Mouse (Mus musculus): ENCODE measurements at regions not wholly inside any gene's neighbourhood (a gene's known extent, or its start where the extent isn't known, plus 50 kb on each side); places are given as distances from the start of the nearest gene placed in this dataset.

DNA sequence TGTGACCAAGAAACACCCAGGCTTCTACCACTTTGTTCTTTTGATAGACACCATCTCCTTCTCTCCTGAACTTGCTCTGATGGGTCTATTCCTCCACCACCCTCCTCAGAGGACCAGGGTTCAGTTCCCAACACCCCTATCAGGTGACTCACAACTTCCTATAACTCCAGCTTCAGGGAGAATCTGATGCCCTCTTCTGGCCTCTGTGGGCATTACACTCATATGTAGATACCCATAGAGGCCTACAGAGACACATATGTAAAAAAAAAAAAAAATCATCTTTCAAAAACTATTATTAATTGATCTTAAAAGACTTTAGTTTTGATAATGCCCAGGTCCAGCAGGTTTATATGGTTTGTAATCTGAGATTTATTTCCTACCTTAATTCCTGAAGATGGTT lies 505.9 kb upstream of the Tmem132c start:
- no peak for DNase-seq

DNA sequence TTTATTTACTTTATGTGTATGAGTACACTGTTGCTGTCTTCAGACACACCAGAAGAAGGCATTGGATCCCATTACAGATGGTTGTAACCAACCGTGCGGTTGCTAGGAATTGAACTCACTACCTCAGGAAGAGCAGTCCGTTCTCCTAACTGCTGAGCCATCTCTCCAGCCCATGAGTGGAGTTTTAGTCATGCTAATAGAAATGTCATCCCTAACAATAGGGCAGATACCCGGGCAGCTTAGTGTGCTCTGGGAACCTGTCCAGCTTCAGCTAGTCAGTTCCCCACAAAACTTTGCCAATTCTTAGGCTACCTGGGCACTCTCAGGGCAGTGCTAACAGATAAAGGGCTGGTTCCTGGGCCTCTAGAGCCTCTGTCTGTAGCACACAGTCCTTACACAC lies 503.9 kb upstream of the Tmem132c start:
- no peak for DNase-seq

DNA sequence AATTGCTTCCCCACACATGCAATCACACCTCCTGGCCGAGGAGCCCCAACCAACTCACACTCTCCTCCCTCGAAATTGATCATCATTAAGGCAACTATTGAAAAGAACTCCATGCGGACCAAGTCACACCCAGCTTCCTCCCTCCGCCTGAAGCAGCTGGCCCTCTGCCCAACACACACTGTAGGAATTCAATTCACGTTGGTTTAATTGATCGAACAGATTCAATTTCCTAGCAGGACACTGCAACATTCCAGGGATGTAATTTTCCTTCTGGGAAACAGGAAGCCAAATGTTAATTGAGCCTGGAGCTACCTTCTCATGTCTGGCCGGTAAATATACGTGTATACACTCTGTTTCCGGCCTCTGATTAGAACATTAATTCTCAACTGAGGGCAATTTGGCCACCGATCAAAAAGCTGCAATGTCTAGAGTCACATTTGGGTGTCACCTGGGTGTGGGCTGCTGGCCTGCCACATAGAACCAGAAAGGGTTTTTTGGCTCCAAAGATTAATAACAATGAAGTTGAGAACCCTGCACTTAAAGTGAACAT lies 500.7 kb upstream of the Tmem132c start:
- no peak for DNase-seq

DNA sequence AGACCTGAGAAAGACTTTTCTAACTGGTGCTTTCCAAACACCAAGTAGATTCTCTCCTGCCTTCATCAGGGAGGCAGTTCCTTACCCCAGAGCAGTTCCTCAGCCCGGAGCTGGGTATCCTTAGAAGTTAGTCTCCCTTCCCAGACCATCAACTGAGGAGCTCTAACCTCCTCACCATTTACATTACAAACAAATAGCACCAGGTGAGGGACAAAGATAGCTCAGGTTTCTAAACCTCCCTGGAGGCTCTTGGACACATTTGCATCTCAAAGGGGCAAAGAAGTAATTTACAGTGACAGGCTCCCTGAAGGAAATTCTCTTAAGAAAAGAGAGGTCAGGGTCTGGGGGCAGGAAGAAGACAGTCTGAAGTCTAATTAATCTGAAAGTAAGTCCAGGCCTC lies 486.5 kb upstream of the Tmem132c start:
- no peak for DNase-seq

DNA sequence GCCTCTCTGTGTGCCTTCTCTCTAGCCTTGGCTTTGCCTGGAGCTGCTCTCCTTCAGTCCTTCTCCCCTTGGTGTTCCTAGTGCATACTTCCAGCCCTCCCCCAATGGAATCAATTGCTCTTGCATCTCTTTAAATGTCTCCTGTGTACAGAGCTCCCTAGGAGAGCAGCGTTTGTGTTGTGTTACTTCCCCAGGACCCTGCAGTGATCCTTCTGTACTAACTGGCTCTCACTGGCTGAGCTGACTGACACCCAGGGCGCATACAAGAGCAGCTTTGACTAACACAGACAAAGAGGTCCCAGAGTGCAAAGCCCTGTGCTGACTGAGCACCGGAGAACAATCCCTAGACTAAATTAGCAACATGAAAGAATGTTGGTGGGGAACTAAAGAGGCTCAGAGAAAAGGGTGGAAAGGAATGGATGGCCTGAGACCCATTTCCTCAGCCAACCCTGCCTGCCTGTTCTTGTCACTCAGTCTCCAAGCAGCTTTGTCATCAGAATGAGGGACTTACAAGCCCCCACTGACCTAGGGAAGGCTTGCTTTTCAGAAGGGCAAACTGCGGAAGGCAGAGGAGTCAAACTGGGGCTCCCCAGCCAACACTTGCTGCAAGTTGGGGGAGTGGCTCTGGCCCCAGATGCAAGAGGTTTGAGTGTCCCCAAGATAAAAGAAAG lies 476.4 kb upstream of the Tmem132c start:
- no peak for DNase-seq

DNA sequence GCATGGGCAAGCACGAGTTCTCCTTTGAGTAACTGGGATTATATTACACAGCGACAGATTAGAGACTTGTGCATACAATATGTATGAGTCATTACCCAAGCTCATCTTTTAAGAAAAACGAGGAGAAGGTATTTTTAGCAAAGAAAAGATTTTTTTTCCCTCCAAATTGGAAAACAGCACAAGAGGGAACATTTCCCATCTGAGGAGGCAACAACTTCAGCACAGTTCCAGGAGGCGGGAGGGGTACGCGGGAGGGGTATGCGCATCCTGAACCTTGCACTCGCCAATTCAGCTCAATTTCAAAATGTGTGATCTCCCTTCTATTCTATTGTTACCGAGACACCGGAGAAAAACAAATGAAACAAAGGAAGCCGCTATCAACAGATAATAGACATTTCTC lies 472.6 kb upstream of the Tmem132c start:
- no peak for DNase-seq

DNA sequence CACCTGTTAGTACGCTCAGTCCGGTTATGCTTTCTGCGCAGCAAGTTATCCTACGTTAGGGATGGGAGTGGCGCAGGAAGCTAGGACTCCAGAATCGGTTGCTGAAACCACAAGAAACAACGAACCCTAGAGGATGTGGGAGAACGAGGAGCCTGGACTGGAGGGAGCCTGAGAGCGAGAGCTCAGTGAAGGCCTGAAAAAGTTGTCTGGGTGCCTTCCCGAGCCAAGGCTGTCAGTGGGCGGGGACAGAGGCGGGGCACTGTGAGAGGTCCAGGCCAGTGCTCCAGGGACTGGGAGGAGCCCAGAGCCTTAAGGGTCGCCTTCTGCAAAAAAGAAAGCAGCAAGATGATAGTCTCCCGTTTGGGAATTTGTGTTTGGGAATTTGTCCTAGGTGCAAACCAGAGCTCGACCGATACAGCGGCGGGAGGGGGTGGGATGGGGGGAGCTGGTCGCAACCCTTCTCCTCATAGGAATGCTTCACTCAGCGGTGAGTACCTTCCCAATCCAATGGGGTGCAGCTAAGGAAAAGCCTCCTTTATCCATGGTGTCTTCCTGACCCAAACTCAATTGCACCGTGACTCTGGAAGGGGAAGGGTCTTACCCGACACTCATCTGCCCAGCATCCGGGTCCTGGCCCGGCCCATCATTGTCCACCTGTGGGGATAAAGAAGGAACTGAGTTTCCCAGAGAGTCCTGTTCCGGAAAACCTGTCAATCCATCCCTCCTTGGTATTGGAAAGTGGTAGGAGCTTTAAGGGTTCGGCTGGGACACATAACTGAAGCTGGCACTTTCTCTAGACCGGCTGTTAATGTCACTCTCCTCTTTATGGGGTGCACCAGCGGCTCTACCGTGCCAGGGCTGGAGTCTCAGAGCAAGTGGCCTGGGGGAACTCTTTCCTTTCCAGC lies 453.6 kb upstream of the Tmem132c start:
- peak; percentile 22 for DNase-seq

DNA sequence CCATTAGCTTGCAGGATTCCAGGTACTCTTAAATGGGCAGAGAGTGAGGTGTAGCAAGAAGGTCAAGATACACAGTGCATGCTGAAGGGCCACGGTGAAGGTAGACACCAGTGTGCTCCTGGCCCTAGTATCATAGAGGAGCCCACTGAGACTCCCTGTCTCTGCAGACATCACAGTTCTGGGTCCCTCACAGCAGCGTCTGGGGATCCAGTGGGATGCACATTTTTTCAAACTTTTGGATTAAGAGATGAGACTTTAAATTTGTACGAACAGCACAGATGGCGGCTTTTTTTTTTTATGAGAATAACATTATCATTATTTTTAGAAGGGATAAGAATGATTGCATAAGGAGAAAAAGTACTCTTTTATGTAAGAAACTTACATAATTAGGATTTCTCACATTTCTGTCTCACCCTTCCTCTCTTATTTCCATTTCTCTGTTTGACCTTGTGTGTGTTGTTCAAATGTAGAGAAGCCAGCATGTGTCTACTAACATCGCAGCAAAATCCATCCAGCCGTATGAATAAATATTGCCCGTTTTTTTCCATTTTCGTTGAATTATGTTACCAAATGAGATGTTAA lies 441.8 kb upstream of the Tmem132c start:
- DNase-seq: no peak

DNA sequence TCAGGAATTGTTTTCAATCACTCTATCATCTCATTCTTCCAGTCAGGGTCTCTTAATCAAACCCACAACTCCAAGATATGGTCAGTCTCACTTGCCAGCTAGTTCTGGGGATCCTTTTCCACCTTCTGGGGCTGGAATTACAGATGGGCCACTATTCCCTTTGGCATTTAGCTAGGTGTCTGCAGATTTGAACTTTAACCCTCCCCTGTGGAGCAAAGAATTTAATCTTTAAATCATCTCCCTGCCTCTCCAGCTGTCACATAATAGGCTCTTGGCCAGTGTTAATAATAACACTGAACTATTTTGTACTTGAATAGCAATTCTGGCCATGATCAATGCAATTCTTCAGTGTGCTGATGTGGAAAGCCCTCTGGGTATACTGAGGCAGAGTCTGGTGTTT lies 435.0 kb upstream of the Tmem132c start:
- no peak for DNase-seq

DNA sequence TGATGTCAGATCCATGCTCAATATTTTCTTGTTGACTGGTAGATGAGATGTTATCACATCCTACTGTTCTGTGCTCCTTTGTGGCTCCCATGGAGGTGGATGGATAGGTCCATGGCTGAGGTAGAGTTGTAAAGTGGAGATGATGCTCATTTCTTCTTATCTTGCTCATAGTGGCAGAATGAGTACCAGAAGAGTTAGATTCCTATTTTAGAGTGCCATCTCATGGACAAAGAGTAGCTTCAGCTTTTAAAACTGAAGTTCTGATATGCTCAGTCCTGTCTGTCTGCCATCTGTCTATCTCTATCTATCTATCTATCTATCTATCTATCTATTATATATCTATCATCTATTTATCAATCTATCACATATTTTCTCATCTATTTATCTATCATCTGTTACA lies 425.5 kb upstream of the Tmem132c start:
- DNase-seq: no peak

DNA sequence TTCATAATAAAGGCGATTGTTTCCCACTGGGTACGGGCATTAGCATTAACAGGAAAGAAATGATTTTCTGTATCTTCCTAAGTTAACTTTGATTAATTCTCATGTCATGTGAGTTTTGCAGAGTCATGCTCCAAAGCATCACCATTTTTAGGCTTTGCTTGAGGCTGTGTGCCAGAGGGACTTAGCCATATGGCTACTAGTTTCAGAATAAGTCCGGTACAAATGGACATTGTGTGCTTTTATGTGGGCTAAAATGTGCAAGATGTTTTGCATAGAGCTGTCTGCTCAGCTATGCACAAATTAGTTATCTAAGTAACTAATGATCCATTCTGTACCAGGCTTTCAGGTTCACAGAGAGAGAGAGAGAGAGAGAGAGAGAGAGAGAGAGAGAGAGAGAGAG lies 406.2 kb upstream of the Tmem132c start:
- no peak for DNase-seq

DNA sequence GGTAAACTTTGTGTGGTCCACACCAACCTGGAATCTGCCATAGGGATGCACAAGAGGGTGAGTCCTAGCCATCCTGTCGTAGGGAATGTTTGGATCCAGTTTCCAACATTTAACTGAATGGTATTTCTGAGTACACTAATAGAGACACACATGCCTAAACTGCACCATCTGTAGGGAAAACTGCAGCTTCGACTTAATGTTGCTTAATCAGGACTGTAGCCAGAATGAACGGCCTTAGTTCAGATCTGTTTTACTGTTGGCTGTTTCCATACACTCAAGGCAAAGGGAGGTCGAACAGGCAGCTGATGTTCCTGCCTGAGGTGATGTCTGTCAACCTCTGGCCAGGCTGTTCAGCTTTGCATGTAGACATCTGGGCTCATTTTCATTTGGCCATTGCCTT lies 399.0 kb upstream of the Tmem132c start:
- no peak for DNase-seq

DNA sequence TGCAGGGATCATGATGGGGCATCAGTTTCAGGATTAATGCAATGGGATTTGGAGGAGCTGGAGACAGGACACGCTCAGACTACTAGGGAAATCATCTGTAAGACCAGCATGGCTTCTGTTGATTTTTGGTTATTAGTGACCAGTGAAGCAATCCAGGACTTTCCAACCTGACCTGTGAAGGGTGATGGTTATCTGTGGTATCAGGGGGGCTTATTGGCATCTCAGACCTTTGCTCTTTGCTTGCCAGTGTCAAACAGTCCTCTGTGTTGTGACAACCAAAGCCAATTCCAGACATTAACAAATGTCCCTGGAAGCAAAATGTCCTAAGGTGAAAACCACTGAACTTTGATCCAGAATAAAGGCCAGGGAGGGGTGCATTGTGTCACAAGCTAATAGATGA lies 379.5 kb upstream of the Tmem132c start:
- DNase-seq: no peak

DNA sequence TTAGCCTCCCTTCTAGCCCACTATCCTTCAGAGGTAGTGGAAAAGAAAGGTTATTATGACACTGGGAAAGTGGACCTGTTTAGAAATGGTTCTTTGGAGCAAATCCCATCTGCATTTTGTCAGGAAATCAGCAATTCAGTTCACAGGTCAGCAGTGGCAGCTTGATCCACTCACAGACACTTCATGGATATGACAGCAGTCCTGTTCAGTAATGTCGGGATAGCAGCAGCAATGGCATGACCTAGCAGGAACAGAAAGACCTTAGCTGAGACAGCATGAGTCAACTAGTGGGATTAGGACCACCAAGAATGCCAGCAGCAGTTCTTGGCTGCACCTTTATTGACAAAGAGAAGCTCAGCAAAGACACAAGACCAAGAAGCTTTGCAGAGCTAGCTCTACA lies 365.8 kb upstream of the Tmem132c start:
- DNase-seq: no peak

DNA sequence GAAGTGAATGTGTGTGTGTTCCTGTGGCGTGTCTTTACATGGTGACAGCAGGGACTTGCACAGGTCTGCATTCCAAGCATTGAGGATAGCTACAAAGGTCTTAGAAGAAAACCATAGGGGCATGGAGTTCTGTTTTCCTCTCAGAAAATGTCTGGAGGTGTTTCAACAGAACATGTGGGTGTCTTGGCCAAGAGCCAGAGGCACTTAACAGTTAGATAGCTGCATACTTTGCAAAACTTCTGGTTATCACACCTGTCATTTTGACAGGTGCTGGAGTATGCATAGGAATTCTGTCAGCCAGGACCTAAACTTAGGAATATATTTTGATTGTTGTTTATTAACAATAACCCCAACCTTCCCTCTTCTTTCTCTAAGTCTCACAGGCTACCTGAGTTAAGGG lies 350.9 kb upstream of the Tmem132c start:
- no peak for DNase-seq

DNA sequence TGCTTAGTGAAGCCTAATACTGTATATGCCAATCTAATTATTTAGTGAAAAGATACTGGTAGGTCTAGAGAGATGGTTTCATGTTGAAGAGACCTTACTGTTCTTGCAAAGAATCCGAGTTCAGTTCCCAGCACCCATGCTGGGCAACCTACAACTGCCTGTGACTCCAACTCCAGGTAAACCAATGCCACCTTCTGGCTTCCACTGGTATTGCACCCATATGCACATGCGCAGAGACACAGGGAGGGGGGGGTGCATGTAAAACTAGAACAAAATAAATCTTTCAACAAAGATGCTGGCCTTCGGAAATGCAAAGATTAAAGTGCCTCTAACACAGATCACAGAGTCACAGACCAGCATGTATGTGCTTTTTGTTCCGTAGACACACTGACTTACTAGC lies 348.5 kb upstream of the Tmem132c start:
- no peak for DNase-seq

DNA sequence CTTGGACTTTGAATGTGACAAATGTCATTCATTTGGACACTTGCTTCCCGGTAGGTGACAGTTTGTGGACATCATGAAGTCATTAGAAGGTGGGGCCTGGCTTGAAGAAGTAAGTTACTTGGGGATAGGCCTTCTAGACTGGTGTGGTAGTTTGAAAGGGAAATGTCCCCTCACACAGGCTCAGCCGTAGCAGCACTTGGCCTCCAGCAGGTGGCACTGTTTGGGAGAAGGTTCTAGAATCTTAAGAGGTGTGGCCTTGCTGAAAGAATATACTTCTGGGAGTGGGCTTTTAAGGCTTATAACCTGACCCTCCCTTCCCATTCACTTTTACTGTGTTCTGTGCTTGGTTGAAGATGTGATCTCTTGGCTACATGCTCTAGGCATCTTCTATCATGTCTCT lies 331.5 kb upstream of the Tmem132c start:
- no peak for DNase-seq

DNA sequence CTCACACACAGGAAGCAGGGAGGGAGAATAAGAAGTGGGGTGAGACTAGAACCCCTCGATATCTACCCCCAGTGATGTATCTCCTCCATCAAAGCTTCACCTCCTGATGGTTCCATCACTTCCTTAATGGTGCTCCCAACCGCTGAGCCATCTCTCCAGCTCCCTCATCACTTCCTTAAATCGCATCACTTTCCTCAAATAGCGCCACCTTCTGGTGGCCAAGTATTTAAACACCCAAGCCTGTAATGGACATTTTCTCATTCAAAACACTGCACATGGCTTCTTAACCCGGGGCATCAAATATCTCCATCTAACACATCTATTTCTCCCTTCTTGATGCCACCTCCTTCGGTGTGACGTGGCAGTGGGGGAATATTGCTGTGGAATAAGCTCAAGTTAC lies 324.3 kb upstream of the Tmem132c start:
- no peak for DNase-seq

DNA sequence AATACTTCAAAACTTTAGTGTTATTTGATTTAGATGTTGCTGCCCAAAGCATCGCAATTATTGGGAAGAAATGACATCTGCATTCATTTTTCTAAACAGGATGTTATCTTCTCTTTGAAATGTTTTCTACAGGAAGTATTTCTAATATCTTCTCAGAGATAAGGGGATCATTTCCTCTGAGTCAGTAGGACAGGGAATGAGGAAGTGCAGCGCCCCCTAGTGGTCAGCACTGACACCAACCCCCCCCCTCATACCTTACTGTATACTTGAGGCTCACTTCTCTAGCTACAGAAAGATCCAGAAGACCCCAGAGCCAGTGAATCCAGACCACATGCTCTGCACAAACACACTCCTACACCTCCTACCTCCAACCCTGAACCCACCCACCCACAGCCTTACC lies 308.1 kb upstream of the Tmem132c start:
- DNase-seq: no peak

DNA sequence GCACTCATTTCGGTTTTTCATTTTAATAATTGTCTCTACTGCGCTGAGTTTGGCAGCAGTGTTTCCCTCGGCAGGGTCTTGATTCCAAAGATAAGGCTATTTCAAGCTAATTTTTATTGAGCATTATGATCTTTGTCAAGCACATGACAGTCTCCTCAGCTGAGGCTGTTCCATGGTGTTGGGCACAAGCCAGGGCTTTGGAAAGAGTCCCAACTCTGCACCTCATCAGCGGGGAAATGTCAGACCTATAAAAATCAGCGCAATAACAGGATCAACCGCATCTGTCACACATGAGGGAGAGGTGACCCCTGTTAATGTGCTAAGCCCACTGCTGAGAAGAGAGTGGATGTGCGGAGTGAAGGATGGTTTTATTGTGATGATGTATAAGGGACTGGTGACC lies 296.7 kb upstream of the Tmem132c start:
- no peak for DNase-seq

DNA sequence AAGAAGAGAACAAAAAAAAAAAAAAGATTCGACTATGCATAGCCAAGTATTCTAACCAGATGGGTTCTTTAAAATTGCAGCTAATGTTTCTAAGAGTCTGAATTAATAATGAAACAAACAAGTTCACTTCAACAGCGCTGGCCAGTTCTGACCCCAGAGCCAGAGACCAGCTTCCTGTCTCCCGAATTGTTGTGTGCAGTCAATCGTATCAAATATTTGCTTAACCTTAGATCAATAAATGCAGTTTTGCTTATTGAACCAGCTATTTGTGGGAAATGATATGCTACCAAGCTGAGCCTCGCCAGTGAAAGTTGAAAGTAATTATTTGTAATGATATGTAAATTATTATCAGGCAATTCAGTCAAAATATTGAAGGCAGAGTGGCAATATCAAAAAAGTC lies 287.4 kb upstream of the Tmem132c start:
- no peak for DNase-seq

DNA sequence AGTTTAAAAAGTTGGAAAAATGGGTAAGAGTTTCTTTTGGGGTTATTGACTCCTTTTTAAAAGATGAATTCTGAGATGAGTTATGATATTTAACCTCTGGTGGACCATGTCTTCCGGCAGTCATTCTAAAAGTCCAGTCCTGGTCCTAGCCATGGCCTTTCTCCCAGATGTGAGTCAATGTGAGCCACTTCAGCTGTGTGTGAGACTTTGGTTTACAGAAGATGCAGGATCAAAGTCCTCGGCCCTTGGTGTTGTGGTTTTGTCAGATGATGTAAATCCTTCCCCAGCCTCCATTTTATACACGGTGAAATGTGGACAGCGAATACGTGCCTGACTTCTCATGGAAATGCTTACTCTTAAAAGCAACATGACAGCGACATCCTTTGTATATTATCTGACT lies 287.0 kb upstream of the Tmem132c start:
- DNase-seq: no peak

DNA sequence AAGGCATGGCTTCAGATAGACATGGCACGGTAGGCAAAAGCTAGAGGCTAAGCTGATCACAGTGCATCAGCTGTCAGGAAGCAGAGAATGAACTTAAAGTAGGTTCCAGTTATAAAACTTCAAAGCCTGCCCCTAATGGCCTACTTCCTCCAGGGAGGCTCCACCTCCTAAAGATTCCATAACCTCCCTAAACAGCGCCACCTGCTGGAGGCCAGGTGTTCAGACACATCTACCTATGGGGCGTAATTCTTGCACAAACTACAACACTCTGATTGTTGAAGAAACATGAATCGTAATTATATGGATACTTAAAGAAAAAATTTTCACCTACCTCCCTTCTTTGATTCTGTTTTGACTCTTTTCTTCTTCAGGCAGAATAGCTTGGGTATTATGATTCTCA lies 277.0 kb upstream of the Tmem132c start:
- DNase-seq: no peak
